Mouse (Mus musculus) left cerebral cortex, postnatal 14 days (tissue): ENCODE measurements around the gene Evl. TPM values are rescaled to one million over a fixed set of nuclear protein-coding genes. Genes with fewer than 3 reads are reported as not detected.
"Not testable (repeated sequence)": the region's sequence is repeated elsewhere in the genome, so short reads cannot be mapped to it uniquely, and the experiment has no call there.

Experiments used
- DNase-seq, 2 experiments: peaks; one replicate each; pipeline ENCODE4 v3.0.0; 2021 to 2022; ENCODE audit warnings: low spot score in 2 of 2, mixed read lengths in 1 of 2
- intact Hi-C: fragments of 180-260 bp; cut with DNase I; formaldehyde crosslinking; loops from one replicate; pipeline ENCODE4 v1.15.1; 2025
- long read RNA-seq, 2 experiments: library from polyadenylated mRNA; stranded (forward); transcript quantifications; one replicate each; pipeline ENCODE4 v2.0.0; 2021
- total RNA-seq, 2 experiments: library from RNA; stranded (reverse); gene quantifications; 2 replicates each; pipeline ENCODE4 v1.2.3; 2021

Gene Evl
- 100 to 1,000 TPM; 285 to 314 TPM for total RNA-seq
- long read RNA-seq, experiment 1, transcript Evl-201 (14 exons, 2,180 nt): minor isoform, 22 of 229 reads
- long read RNA-seq, experiment 1, transcript Evl-203 (13 exons, 1,870 nt): minor isoform, 8 of 229 reads
- long read RNA-seq, experiment 1, transcript Evl-202 (13 exons, 2,121 nt): major isoform, 149 of 229 reads
- long read RNA-seq, experiment 1, partial matches to known transcripts: 33 of 229 reads
- long read RNA-seq, experiment 1, other reads (novel, unspliced or antisense): 17 of 229 reads
- long read RNA-seq, experiment 2, transcript Evl-201 (14 exons, 2,180 nt): minor isoform, 20 of 208 reads
- long read RNA-seq, experiment 2, transcript Evl-202 (13 exons, 2,121 nt): major isoform, 148 of 208 reads
- long read RNA-seq, experiment 2, transcript Evl-203 (13 exons, 1,870 nt): minor isoform, 6 of 208 reads
- long read RNA-seq, experiment 2, partial matches to known transcripts: 21 of 208 reads
- long read RNA-seq, experiment 2, other reads (novel, unspliced or antisense): 13 of 208 reads

DNA sequence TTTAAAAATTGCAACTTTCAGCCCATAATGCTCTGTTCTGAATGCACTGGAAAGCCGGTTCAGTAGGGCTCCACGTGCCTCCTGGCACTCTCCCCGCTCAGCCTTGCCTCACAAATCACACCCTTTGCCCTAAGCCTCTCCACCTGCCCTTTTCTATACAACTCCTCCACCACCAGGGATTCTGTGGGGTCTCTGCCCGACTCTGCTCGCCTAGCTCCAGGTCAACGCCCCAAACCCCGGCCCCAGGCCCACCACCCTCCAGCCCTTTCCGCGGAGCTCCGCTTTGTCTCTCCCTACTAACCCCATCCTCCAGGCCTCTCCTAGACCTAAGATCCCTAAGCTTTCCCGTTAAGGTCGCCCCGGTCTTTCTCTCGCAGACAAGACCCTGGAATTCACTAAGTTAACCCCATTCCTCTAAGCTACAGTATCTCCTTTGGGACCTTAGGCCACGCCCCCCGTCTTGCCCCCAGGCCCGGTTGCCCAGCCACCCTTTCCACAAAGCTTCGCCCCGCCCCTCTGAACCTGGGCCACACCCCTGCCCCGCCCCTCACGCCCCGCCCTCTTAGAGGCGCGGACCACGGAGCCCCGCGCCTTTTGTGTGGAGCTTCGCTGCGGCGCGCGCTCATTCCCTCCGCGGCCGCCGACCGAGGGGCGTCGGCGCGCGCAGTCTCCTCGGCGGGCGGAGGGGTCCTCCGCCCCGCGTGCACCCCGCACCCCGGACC lies at the start of gene Evl:
TSS of gene Evl (plus strand) at position 601 of the 722 bp plus-strand sequence.
- intact Hi-C loops: loop anchor here (2.0 kb wide), 1 partner anchor 205 kb away; no protein-coding TSS in a partner anchor

GRCm38 (mm10) chr12:108505846-108506245 lies 48.7 kb upstream of the Evl start:
- intact Hi-C loops: no loop called here
- no peak for DNase-seq

More for the DNA sequence above, at the start of gene Evl:
- DNase-seq: peak; percentile 69 to 84

DNA sequence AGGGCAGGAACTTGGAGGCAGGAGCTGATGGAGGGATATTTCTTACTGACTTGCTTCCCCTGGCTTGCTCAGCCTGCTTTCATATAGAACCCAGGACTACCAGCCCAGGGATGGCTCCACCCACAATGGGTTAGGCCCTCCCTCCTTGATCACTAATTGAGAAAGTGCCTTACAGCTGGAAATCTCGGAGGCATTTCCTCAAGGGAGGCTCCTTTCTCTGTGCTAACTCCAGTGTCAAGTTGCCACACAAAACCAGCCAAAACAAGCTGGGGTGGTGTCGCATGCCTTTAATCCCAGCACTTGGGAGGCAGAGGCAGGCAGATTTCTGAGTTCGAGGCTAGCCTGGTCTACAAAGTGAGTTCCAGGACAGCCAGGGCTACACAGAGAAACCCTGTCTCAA lies 47.5 kb upstream of the Evl start:
- intact Hi-C loops, DNase-seq: not testable (repeated sequence)

- peak in 1 of 2 experiments; percentile 43 for DNase-seq
- intact Hi-C loops: no loop called here
Observed at GRCm38 (mm10) chr12:108510571-108510970, 43.9 kb upstream of the Evl start.

GRCm38 (mm10) chr12:108511009-108511408 lies 43.5 kb upstream of the Evl start:
- DNase-seq: peak; percentile 72 to 83
- intact Hi-C loops: no loop called here

GRCm38 (mm10) chr12:108515464-108515863 lies 39.1 kb upstream of the Evl start:
- no peak for DNase-seq
- intact Hi-C loops: no loop called here

DNA sequence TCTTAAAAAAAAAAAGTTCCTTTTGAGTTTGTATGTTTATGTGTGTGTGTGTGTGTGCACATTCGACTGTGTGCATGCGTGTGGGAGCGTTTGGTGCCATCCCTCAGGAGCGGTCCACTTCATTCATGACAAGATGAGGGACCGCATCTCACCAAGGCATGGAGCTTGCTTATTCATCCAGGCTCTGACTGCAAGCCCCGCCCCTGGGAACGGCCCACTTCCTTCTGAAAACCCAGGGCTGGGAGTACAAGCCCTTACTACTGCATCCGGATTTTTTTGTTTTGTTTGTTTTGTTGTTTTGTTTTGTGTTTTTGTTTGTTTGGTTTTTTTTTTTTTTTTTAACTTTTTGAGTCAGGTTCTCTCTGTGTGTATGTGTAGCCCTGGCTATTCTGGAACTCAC lies 35.1 kb upstream of the Evl start:
- intact Hi-C loops: no loop called here
- no peak for DNase-seq

DNA sequence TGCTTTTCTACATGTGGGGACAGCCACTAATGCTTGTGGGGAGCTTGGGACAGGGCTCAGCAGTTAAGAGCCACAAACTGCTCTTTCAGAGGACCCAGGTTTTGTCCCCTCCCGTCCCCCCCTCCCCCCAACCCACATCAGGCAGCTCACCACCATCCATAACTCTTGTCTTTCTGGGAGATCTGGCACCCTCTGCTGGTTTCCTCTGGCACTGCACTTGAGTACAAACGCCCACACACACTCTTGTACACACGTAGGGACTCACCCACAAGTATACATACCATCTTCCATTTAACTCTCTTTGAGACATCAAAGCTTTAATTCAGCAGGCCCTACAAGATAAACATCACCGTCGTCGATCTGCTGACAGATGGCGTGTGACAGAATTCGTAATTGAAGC lies 25.3 kb upstream of the Evl start:
- peak; percentile 68 to 82 for DNase-seq
- intact Hi-C loops: no loop called here

DNA sequence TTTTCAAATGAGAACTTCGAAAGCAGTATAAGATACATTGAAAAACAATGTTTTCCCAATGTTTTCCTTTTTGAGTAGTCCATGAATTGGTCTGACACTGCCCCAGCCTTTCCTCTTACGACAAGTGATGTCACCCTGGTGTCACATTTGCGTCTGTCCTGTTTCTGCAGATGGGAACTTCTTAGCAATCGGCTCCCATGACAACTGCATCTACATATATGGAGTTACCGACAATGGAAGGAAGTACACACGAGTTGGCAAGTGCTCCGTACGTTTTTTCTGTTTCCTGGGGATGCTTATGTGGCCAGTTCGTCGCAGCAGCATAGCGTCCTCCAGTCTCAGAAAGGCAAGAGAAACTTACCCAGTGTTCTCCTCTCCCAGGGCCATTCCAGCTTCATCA lies 20.0 kb upstream of the Evl start:
- no peak for DNase-seq
- intact Hi-C loops: no loop called here

GRCm38 (mm10) chr12:108536461-108536860 lies 18.1 kb upstream of the Evl start:
- intact Hi-C loops: no loop called here

DNA sequence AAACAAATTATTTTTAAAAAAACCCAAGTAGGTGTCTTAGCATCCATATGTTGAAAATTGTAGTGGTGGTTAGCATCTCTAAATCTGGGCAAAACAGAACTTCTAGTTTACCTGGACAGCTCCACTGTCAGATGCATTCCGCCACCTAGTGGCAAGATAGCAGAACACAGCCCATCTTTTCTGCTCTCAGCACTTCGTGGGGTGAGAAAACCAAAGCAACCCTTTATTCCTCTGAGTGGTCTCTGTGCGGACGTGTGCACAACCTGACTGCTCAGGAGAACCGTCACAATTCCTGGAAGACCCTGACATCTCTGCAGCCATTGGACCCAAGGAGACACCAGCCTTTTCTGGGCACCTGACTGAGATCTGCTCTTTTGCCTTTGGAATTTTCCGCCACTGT lies 13.4 kb upstream of the Evl start:
- peak; percentile 76 to 84 for DNase-seq
- intact Hi-C loops: no loop called here

More at GRCm38 (mm10) chr12:108536461-108536860, 18.1 kb upstream of the Evl start:
- no peak for DNase-seq

- intact Hi-C loops: no loop called here
- DNase-seq: no peak
Observed at GRCm38 (mm10) chr12:108546508-108547153, 7.9 kb upstream of the Evl start.

GRCm38 (mm10) chr12:108547251-108547875 lies 7.2 kb upstream of the Evl start:
- DNase-seq: no peak
- intact Hi-C loops: no loop called here

GRCm38 (mm10) chr12:108551731-108552130 lies 2.8 kb upstream of the Evl start:
- DNase-seq: no peak
- intact Hi-C loops: no loop called here

- intact Hi-C loops: no loop called here
Observed at GRCm38 (mm10) chr12:108553079-108553478, 1.4 kb upstream of the Evl start.

DNA sequence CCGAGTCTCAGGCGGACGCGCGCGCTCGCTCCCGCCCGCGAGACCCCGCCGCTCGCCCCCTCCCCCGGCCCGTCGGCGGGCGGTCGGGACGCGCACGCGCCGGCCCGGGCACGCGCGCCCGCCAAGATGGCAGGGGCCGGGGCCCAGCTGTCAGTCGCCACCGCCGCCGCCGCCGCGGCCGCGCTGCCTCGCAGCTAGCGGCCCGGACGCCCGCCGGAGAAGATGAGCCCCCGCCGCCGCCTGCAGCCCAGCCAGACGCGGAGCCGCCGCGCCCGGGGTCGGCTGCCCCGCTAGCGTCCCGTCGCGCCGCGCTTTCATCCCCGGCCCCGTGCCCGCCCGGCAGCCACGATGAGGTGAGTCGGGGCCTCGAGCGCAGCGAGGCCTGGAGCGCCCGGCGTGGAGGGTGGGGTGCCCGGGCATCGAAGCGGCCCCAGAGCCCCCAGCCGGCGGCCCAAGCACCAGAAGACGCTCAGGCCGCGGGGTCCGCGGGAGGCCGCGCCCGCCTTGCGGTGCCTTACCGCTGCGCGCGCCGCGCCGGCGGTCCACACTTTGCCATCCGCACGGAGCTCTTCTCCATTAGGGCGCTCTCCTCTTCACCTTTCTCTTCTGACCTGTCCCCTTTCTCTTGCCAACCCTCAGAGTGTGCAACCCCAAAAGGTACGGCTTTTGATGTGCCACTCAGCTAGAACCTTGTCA lies 489 bp downstream of the Evl start:
- intact Hi-C loops: loop anchor here (2.0 to 5.0 kb wide), 2 partner anchors 117 to 204 kb away; no protein-coding TSS in a partner anchor
- DNase-seq: peak in 1 of 2 experiments; percentile 37

More at GRCm38 (mm10) chr12:108553079-108553478, 1.4 kb upstream of the Evl start:
- no peak for DNase-seq

GRCm38 (mm10) chr12:108558194-108558593 lies 3.7 kb downstream of the Evl start:
- no peak for DNase-seq
- intact Hi-C loops: loop anchor here (5.0 kb wide), 1 partner anchor 114 kb away; no protein-coding TSS in a partner anchor

GRCm38 (mm10) chr12:108563238-108563637 lies 8.7 kb downstream of the Evl start:
- intact Hi-C loops: loop anchor here (5.0 kb wide), 1 partner anchor 39 kb away; no protein-coding TSS in a partner anchor
- DNase-seq: no peak
